Mouse (Mus musculus) stomach, embryonic 14.5 days (tissue): ENCODE measurements around the gene Pcnt. TPM values are rescaled to one million over a fixed set of nuclear protein-coding genes. Genes with fewer than 3 reads are reported as not detected.

Experiments
- ATAC-seq: fragments of 200-750 bp; cut with Nextera tagmentation; 2 replicates; pipeline ENCODE4 v1.8.0; 2017; ENCODE audit warnings: low read depth, moderate TSS enrichment; ENCODE audit not compliant: insufficient number of reproducible peaks, insufficient read depth, low FRiP score
- H3K27ac ChIP-seq: fragments of 300-500 bp; sonication (generic); 2 replicates; pipeline ENCODE4 v1.5.1; 2014; ENCODE audit warnings: mild to moderate bottlenecking, low read length, moderate library complexity, mixed read lengths
- H3K27me3 ChIP-seq: fragments of 300-500 bp; sonication (generic); 2 replicates; pipeline ENCODE4 v1.6.1; 2014; ENCODE audit warnings: low read length, control low read depth, mixed read lengths; ENCODE audit not compliant: control insufficient read depth, insufficient read depth
- H3K36me3 ChIP-seq: fragments of 300-500 bp; sonication (generic); 2 replicates; pipeline ENCODE4 v1.6.1; 2014; ENCODE audit warnings: mild to moderate bottlenecking, control low read depth, low read length, moderate library complexity, mixed read lengths; ENCODE audit not compliant: control insufficient read depth, insufficient read depth
- H3K4me1 ChIP-seq: fragments of 300-500 bp; sonication (generic); 2 replicates; pipeline ENCODE4 v1.6.1; 2014; ENCODE audit warnings: low read length, control low read depth, mixed read lengths; ENCODE audit not compliant: control insufficient read depth, insufficient read depth
- H3K4me2 ChIP-seq: fragments of 300-500 bp; sonication (generic); replicated peaks from 2 replicates; pipeline ENCODE4 v1.6.1; 2014; ENCODE audit warnings: low read depth, low read length, control low read depth
- H3K4me3 ChIP-seq: fragments of 300-500 bp; sonication (generic); 2 replicates; pipeline ENCODE4 v1.5.1; 2014; ENCODE audit warnings: low read depth, low read length, control low read depth
- H3K9ac ChIP-seq: fragments of 300-500 bp; sonication (generic); replicated peaks from 2 replicates; pipeline ENCODE4 v1.6.1; 2014; ENCODE audit warnings: low read depth, mild to moderate bottlenecking, control low read depth, low read length, moderate library complexity, mixed read lengths
- H3K9me3 ChIP-seq: fragments of 300-500 bp; sonication (generic); 2 replicates; pipeline ENCODE4 v1.6.1; 2016; ENCODE audit warnings: low read depth, low read length, control low read depth; ENCODE audit not compliant: control insufficient read depth
- WGBS: fragments of 180-500 bp; shearing (Covaris S2); extraction: QIAGEN DNeasy Blood & Tissue Kit; methylation state at CpG from one replicate; pipeline ENCODE4 v1.1.7; 2014; 5-methylcytosine and 5-hydroxymethylcytosine counted together
- polyA plus RNA-seq: library from polyadenylated mRNA; unstranded; fragments of >200 nt; fragmentation: Nextera tagmentation; extraction: Ambion mirVana; gene quantifications from 2 replicates; pipeline ENCODE4 v1.2.1, GENCODE M21; 2014

The Pcnt gene
- polyA plus RNA-seq, 1 experiment from 2014 or later, result 18.9 TPM

GRCm38 (mm10) chr10:76371736-76372135 lies 70.8 kb downstream of the Pcnt start:
- H3K4me3 ChIP-seq, result no peak overlapping the region
- no peak overlapping the region for H3K9ac ChIP-seq
- no peaks in the 10 kb centered on the region for H3K4me1 ChIP-seq
- no peak overlapping the region for H3K4me2 ChIP-seq
- peaks cover 48% of the 10 kb centered on the region for H3K36me3 ChIP-seq
- no peaks in the 10 kb centered on the region for H3K27me3 ChIP-seq
- no peaks in the 10 kb centered on the region for H3K9me3 ChIP-seq
- WGBS, result 85% methylated on average over 3 of the region's 3 CpGs
- H3K27ac ChIP-seq, result no peak overlapping the region
- ATAC-seq, result no peak

GRCm38 (mm10) chr10:76368766-76369165 lies 73.8 kb downstream of the Pcnt start:
- H3K9ac ChIP-seq, result no peak overlapping the region
- H3K4me1 ChIP-seq, result no peaks in the 10 kb centered on the region
- 90% methylated on average over 13 of the region's 13 CpGs for WGBS
- H3K27ac ChIP-seq, result no peak overlapping the region
- H3K9me3 ChIP-seq, result no peaks in the 10 kb centered on the region
- no peak for ATAC-seq
- H3K4me2 ChIP-seq, result no peak overlapping the region
- no peaks in the 10 kb centered on the region for H3K27me3 ChIP-seq
- peaks cover 44% of the 10 kb centered on the region for H3K36me3 ChIP-seq
- H3K4me3 ChIP-seq, result no peak overlapping the region

GRCm38 (mm10) chr10:76363233-76363632 lies 79.4 kb downstream of the Pcnt start:
- Histone ChIP-seq H3K9me3 (no peaks in the 10 kb centered on the region), H3K27ac (no peak overlapping the region), H3K27me3 (no peaks in the 10 kb centered on the region), H3K4me2 (no peak overlapping the region), H3K4me1 (no peaks in the 10 kb centered on the region), H3K4me3 (no peak overlapping the region), H3K36me3 (peaks cover 19% of the 10 kb centered on the region; the same call in 1 of the 2 replicates), H3K9ac (no peak overlapping the region)
- 89% methylated on average over 3 of the region's 3 CpGs for WGBS
- no peak for ATAC-seq

GRCm38 (mm10) chr10:76358468-76358867 lies 84.1 kb downstream of the Pcnt start:
- ATAC-seq, result no peak
- no peak overlapping the region for H3K4me2 ChIP-seq
- H3K4me1 ChIP-seq, result no peaks in the 10 kb centered on the region
- no peak overlapping the region for H3K27ac ChIP-seq
- 81% methylated on average over 5 of the region's 5 CpGs for WGBS
- H3K4me3 ChIP-seq, result no peak overlapping the region
- no peaks in the 10 kb centered on the region for H3K9me3 ChIP-seq
- H3K9ac ChIP-seq, result no peak overlapping the region
- peaks cover 32% of the 10 kb centered on the region for H3K36me3 ChIP-seq
- no peaks in the 10 kb centered on the region for H3K27me3 ChIP-seq

- no peak overlapping the region for H3K9ac ChIP-seq
- H3K4me1 ChIP-seq, result no peaks in the 10 kb centered on the region
- 86% methylated on average over 8 of the region's 8 CpGs for WGBS
- no peak overlapping the region for H3K4me2 ChIP-seq
- no peaks in the 10 kb centered on the region for H3K27me3 ChIP-seq
- H3K9me3 ChIP-seq, result no peaks in the 10 kb centered on the region
- peaks cover 42% of the 10 kb centered on the region for H3K36me3 ChIP-seq
- H3K27ac ChIP-seq, result no peak overlapping the region
- no peak overlapping the region for H3K4me3 ChIP-seq
- no peak for ATAC-seq
Observed at GRCm38 (mm10) chr10:76357286-76357875, 85.2 kb downstream of the Pcnt start.

- Histone ChIP-seq H3K9me3 (no peaks in the 10 kb centered on the region), H3K27ac (no peak overlapping the region), H3K4me2 (no peak overlapping the region), H3K4me1 (no peaks in the 10 kb centered on the region), H3K27me3 (no peaks in the 10 kb centered on the region), H3K9ac (no peak overlapping the region), H3K36me3 (peaks cover 63% of the 10 kb centered on the region), H3K4me3 (no peak overlapping the region)
- 86% methylated on average over 12 of the region's 12 CpGs for WGBS
- ATAC-seq, result no peak
Observed at GRCm38 (mm10) chr10:76354974-76355373, 87.6 kb downstream of the Pcnt start.

- no peak overlapping the region for H3K9ac ChIP-seq
- H3K27me3 ChIP-seq, result no peaks in the 10 kb centered on the region
- whole genome bisulfite sequencing, result 95% methylated on average over 12 of the region's 12 CpGs
- no peak overlapping the region for H3K27ac ChIP-seq
- peaks cover 65% of the 10 kb centered on the region for H3K36me3 ChIP-seq
- no peak overlapping the region for H3K4me2 ChIP-seq
- no peak overlapping the region for H3K4me3 ChIP-seq
- no peaks in the 10 kb centered on the region for H3K4me1 ChIP-seq
- H3K9me3 ChIP-seq, result no peaks in the 10 kb centered on the region
- ATAC-seq, result no peak
Observed at GRCm38 (mm10) chr10:76353986-76354385, 88.6 kb downstream of the Pcnt start.

GRCm38 (mm10) chr10:76351953-76352352 lies 90.6 kb downstream of the Pcnt start:
- Histone ChIP-seq H3K9ac (no peak overlapping the region), H3K4me2 (no peak overlapping the region), H3K9me3 (no peaks in the 10 kb centered on the region), H3K27me3 (no peaks in the 10 kb centered on the region), H3K4me3 (no peak overlapping the region), H3K27ac (no peak overlapping the region), H3K36me3 (peaks cover 67% of the 10 kb centered on the region), H3K4me1 (no peaks in the 10 kb centered on the region)
- WGBS, result 77% methylated on average over 7 of the region's 7 CpGs
- ATAC-seq, result no peak

- peak overlapping the region; percentile 93; the same call in 1 of the 2 replicates for H3K4me3 ChIP-seq
- H3K27me3 ChIP-seq, result no peaks in the 10 kb centered on the region
- peaks cover 12% of the 10 kb centered on the region for H3K4me1 ChIP-seq
- peak overlapping the region; percentile 91 for H3K4me2 ChIP-seq
- 7% methylated on average over 4 of the region's 4 CpGs for WGBS
- 0 out of 2 replicates have a peak overlapping the region, but pooled peaks have one; percentile 18 for H3K27ac ChIP-seq
- peaks cover 20% of the 10 kb centered on the region for H3K36me3 ChIP-seq
- no peaks in the 10 kb centered on the region for H3K9me3 ChIP-seq
- ATAC-seq, result no peak
- no peak overlapping the region for H3K9ac ChIP-seq
Observed at GRCm38 (mm10) chr10:76346589-76346988, 96.0 kb downstream of the Pcnt start.
